Mouse (Mus musculus) erythroblast, adult 5-6 weeks (primary cell): Measurements from ENCODE around the gene Krr1. TPM values are rescaled to one million over a fixed set of nuclear protein-coding genes. Genes with fewer than 3 reads are reported as not detected.

Experiments
- total RNA-seq, 2 experiments: library from RNA; stranded (forward) in 1 of 2; stranded (reverse) in 1 of 2; fragments of 150-400 nt in 1 of 2; fragments of 200-764, 138-1000 nt in 1 of 2; gene quantifications; 2 replicates each; pipeline versions ENCODE4 v1.2.3 to v1.2.4; 2015 to 2017; ENCODE audit warnings: low replicate concordance in 2 of 2

The Krr1 gene
- total RNA-seq, 2 experiments from 2014 or later, result 7.5 to 9.0 TPM

Other genes with a start within 250 kb of the Krr1 start
- 80.9 and 85.9 TPM in 2 replicates for gene Glipr1, start 30.0 kb downstream of the Krr1 start, total RNA-seq (2015; ENCODE audit: low replicate concordance)
- 42.9 and 48.5 TPM in 2 replicates for gene Glipr1, start 30.0 kb downstream of the Krr1 start, total RNA-seq (2017; ENCODE audit: low replicate concordance)
- gene Glipr1l1, start 87.5 kb downstream of the Krr1 start, total RNA-seq (2015; ENCODE audit: low replicate concordance), result not detected in 2 replicates
- gene Glipr1l1, start 87.5 kb downstream of the Krr1 start, total RNA-seq (2017; ENCODE audit: low replicate concordance), result not detected in 2 replicates
- gene Glipr1l2, start 110.7 kb downstream of the Krr1 start, total RNA-seq (2015; ENCODE audit: low replicate concordance), result not detected in 2 replicates
- gene Glipr1l2, start 110.7 kb downstream of the Krr1 start, total RNA-seq (2017; ENCODE audit: low replicate concordance), result 0.85 TPM in 1 of 2 replicates, not detected in the other
- gene Glipr1l3, start 187.7 kb downstream of the Krr1 start, total RNA-seq (2015; ENCODE audit: low replicate concordance), result not detected in 2 replicates
- not detected in 2 replicates for gene Glipr1l3, start 187.7 kb downstream of the Krr1 start, total RNA-seq (2017; ENCODE audit: low replicate concordance)
- not detected in 2 replicates for gene Caps2, start 191.0 kb downstream of the Krr1 start, total RNA-seq (2015; ENCODE audit: low replicate concordance)
- not detected in 2 replicates for gene Caps2, start 191.0 kb downstream of the Krr1 start, total RNA-seq (2017; ENCODE audit: low replicate concordance)